Mouse (Mus musculus) skeletal muscle tissue, adult 2 months (tissue): ENCODE measurements around the gene Gm10944.

Source experiments
- DNase-seq: peaks from one replicate; pipeline ENCODE4 v3.0.0-alpha.2; 2012; ENCODE audit warnings: low read depth, low spot score

The Gm10944 gene

DNA sequence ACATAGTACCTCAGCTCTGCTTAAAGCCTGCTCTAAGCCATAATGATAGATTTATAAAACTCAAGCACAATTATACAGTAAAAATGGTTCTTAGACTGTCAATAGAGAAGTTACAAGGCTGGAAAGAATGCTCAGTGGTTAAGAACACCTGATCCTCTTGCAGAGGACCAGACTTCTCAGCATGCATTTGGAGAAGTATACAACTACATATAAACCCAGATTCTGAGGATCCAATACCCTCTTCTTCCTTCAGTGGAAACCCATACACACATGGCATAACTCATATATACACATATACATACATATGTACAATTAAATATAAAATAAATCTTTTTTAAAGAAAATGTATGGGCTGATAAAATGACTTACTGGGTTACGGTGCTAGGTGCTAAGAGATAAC, at the start of gene Gm10944:
Gm10944 (plus strand) TSS at position 301 of the 400 bp plus-strand sequence.
- no peak for DNase-seq

GRCm38 (mm10) chr10:10655991-10656390, 25.2 kb upstream of the Gm10944 start:
- no peak for DNase-seq

DNA sequence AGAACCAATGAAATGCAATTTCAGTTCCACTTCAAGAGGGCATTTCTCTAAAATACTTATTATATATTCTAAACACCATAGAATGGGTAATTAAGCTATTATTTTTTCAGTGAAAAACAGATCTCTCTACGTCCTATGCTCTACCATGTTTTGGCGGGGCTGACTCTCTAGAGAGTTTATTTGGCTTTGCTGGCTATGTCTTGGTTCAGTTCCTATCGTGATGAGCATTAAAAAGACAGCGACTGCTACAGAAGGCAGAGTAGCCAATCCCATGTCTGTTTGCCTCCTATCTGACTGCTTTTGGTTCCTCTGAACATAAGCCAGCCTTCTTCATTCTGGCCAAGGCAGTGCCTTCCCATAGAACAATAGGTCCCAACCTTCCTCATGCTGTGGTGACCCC, 24.5 kb upstream of the Gm10944 start:
- DNase-seq, result no peak

GRCm38 (mm10) chr10:10659161-10659560, 22.0 kb upstream of the Gm10944 start:
- DNase-seq, result no peak

DNA sequence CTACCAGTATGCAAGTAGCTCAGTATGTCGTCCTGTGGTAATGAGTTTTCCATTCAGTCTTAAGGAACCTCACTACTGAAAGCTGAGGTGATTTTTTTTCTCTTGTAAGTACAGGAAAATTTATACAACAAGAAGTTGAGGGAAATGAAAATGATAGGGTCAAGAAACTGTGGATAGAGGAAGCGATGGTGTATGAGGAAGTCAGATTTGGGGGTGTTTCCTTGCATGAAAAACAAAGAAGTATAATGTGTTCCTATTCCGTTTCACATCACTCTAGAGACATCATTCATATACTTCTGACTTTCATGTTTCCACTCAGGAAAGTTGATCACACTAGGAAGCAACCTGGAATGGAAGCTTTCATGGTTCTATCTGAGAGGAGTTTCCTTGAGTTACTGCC, 21.2 kb upstream of the Gm10944 start:
- no peak for DNase-seq

GRCm38 (mm10) chr10:10688907-10689667, 7.9 kb downstream of the Gm10944 start:
- DNase-seq, result no peak

DNA sequence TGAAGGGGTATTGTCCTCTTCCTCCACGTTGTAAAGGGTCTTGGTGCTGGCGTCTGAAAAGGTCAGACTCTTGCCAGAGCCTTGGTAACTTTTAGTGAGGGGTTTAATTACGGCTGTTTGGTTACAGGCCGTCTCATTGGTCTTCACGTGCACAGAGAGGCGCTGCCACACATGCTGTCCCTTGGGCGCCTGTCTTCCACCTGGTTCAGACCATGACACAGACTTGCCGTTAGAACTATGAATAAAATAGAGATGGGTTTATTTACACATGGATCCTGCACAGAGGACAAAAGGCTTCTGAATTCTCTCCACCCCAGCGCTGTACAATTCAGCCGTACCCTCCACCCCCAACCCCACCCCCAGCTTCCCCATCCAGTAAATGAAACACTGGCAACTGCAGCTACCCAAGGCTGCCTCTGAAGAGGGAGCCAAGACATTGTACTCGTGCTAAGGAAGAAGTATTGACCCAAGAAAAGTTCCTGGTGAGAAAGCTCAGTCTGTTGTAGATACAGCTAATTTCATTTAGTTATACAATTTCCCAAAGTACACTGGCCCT, 8.6 kb downstream of the Gm10944 start:
- no peak for DNase-seq

- no peak for DNase-seq
Measured at GRCm38 (mm10) chr10:10697497-10697896, 16.3 kb downstream of the Gm10944 start.

DNA sequence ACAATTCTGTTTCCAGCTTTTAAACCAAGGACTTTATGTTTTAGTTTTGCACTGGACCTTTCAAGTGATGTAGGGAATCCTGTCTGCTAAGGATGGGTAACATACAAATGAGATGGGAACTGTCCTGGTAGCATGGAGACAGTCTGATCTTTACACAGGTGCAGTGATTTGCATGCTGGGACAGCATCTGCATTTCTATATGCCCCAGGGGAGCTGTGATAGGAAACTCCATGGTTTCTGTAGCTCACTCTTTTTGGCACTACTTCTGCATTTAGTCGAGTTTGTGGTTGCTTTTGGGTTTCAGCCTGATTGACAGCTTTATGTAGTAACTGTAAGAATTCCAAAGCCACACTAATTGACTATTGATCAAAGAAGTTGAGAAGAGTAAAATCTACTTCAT, 19.8 kb downstream of the Gm10944 start:
- DNase-seq, result no peak

DNA sequence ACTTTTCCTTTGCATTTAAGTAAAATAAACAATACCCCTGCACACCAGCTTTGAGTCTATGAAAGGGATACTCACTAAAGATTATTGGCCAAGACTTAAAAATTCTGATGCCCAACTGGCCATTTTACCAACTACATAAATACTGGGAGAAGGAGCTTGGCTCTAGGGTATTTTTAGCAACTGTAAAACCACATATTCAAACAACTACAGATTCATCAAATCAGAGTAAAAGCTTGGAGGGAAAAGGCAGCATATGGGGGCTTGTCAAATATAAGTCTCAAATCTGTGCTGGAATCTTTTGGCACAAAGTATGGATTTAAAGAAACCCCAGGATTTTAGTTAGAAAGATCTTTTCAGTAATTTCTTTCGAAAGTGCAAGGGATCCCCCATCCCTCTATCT, 20.2 kb downstream of the Gm10944 start:
- DNase-seq, result no peak

DNA sequence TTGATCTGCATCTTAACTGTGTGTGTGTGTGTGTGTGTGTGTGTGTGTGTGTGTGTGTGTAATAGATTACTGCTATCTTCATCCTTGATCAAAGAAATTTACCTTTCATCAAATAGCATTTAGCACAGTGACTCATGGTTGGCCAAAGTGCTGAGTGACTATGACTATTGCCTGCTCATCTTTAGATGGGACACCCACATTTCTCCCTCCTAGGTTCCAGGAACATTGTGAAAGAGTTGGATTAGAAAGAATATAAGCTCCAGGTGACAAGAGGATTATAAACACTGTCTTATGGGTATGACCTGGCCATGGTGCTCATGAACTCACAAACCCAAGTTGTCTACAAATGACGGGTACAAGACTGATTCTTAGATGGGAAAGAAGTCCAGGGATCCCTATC, 26.9 kb downstream of the Gm10944 start:
- DNase-seq, result no peak

GRCm38 (mm10) chr10:10710359-10710758, 29.2 kb downstream of the Gm10944 start:
- no peak for DNase-seq

GRCm38 (mm10) chr10:10710837-10711236, 29.7 kb downstream of the Gm10944 start:
- no peak for DNase-seq

GRCm38 (mm10) chr10:10726501-10726900, 45.4 kb downstream of the Gm10944 start:
- DNase-seq, result no peak
